Mouse (Mus musculus) hindbrain, postnatal 0 days (tissue): ENCODE data around the gene Fam155a. TPM values are rescaled to one million over a fixed set of nuclear protein-coding genes. Genes with fewer than 3 reads are reported as not detected.

Experiments used
- ATAC-seq: fragments of 200-750 bp; cut with Nextera tagmentation; 2 replicates; pipeline ENCODE4 v1.8.0; 2017; ENCODE audit warnings: mild to moderate bottlenecking, moderate TSS enrichment, moderate library complexity
- DNase-seq: peaks from one replicate; pipeline ENCODE4 v3.0.0-alpha.2; 2015; ENCODE audit warnings: low spot score
- H3K27ac ChIP-seq: fragments of 300-500 bp; sonication (generic); 2 replicates; pipeline ENCODE4 v1.5.1; 2014; ENCODE audit warnings: mild to moderate bottlenecking
- H3K27me3 ChIP-seq: fragments of 300-500 bp; sonication (generic); 2 replicates; pipeline ENCODE4 v1.6.1; 2014; ENCODE audit warnings: low read length, mixed read lengths; ENCODE audit not compliant: insufficient read depth
- H3K36me3 ChIP-seq: fragments of 300-500 bp; sonication (generic); 2 replicates; pipeline ENCODE4 v1.6.1; 2014; ENCODE audit warnings: low read length, mixed read lengths; ENCODE audit not compliant: insufficient read depth
- H3K4me1 ChIP-seq: fragments of 300-500 bp; sonication (generic); 2 replicates; pipeline ENCODE4 v1.6.1; 2014; ENCODE audit warnings: antibody characterized with exemption, low read length, mixed read lengths; ENCODE audit not compliant: insufficient read depth
- H3K4me2 ChIP-seq: fragments of 300-500 bp; sonication (generic); 2 replicates; pipeline ENCODE4 v1.6.1; 2014; ENCODE audit warnings: low read depth, mild to moderate bottlenecking, low read length, moderate library complexity, mixed read lengths
- H3K4me3 ChIP-seq: fragments of 300-500 bp; sonication (generic); 2 replicates; pipeline ENCODE4 v1.5.1; 2014; ENCODE audit warnings: low read length
- H3K9ac ChIP-seq: fragments of 300-500 bp; sonication (generic); replicated peaks from 2 replicates; pipeline ENCODE4 v1.6.1; 2014; ENCODE audit warnings: mild to moderate bottlenecking, low read length, moderate library complexity, mixed read lengths
- H3K9me3 ChIP-seq: fragments of 300-500 bp; sonication (generic); 2 replicates; pipeline ENCODE4 v1.6.1; 2016; ENCODE audit warnings: low read length, mixed read lengths
- CTCF ChIP-seq: IDR thresholded peaks from 2 replicates; pipeline ENCODE4 v1.5.1; 2016; ENCODE audit warnings: antibody characterized with exemption, control low read depth, low read depth
- WGBS: fragments of 180-500 bp; shearing (Covaris S2); extraction: QIAGEN DNeasy Blood & Tissue Kit; methylation state at CpG from one replicate; pipeline ENCODE4 v1.1.7; 2014; 5-methylcytosine and 5-hydroxymethylcytosine counted together
- polyA plus RNA-seq: library from polyadenylated mRNA; unstranded; fragments of >200 nt; fragmentation: Nextera tagmentation; extraction: Ambion mirVana; gene quantifications from 2 replicates; pipeline ENCODE4 v1.2.1, GENCODE M21; 2015
- total RNA-seq: library from RNA; depleted of rRNA; stranded (reverse); fragments of >200 nt; gene quantifications from 2 replicates; pipeline ENCODE4 v1.2.3, GENCODE M21; 2014

The Fam155a gene
- total and polyA plus RNA-seq, 2 experiments from 2014 or later, result 34.0 to 117 TPM

DNA sequence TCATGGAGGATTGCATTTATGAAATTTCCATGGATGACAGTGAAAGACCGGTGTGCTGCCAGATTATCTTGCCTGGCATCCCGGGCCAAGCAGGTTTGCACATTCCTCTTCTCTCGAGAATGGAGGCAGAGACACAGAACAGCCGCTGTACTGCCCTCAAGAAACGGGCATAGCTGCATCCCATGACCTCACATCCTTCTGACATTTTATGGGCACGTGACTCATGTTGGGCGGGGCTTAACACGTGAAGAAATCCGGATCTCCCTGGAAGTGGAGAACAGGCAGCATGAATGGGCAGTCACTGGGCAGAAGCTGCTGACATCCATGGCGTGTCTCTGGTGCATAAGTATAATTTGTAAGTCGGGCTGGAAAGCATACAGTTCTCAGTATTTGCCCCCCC is 29.0 kb upstream of the Fam155a start:
- H3K4me2 ChIP-seq, result no peak overlapping the region
- TF ChIP-seq CTCF, result no peak
- H3K4me1 ChIP-seq, result no peaks in the 10 kb centered on the region
- no peak for ATAC-seq
- no peaks in the 10 kb centered on the region for H3K36me3 ChIP-seq
- H3K27me3 ChIP-seq, result no peaks in the 10 kb centered on the region
- no peaks in the 10 kb centered on the region for H3K9me3 ChIP-seq
- H3K4me3 ChIP-seq, result no peak overlapping the region
- no peak overlapping the region for H3K27ac ChIP-seq
- 87% methylated on average over 11 of the region's 11 CpGs for WGBS
- DNase-seq, result no peak
- H3K9ac ChIP-seq, result no peak overlapping the region

DNA sequence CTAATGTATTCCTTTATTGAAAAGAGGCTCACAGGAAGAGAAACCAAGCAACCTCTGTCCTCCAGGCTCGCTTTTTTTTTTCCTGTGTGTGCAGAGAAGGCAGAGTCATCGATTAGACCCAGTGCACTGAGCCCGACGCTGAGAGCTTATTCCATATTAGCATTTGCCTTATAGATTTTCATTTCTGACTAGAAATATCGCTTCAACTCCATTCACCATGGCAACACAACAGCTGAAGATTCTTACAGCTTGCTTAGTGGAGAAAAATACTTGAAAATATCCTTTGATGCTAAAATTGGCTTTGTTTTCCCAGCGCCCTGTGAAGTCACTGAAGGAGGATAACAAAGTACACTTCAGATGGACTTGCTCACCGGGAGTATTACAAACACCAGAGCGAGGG is 26.6 kb upstream of the Fam155a start:
- DNase-seq, result no peak
- no peak overlapping the region for H3K4me2 ChIP-seq
- H3K9me3 ChIP-seq, result no peaks in the 10 kb centered on the region
- no peaks in the 10 kb centered on the region for H3K36me3 ChIP-seq
- H3K27ac ChIP-seq, result no peak overlapping the region
- ATAC-seq, result no peak
- WGBS, result 68% methylated on average over 8 of the region's 8 CpGs
- TF ChIP-seq CTCF, result no peak
- H3K4me1 ChIP-seq, result no peaks in the 10 kb centered on the region
- H3K4me3 ChIP-seq, result no peak overlapping the region
- H3K27me3 ChIP-seq, result no peaks in the 10 kb centered on the region
- H3K9ac ChIP-seq, result no peak overlapping the region

DNA sequence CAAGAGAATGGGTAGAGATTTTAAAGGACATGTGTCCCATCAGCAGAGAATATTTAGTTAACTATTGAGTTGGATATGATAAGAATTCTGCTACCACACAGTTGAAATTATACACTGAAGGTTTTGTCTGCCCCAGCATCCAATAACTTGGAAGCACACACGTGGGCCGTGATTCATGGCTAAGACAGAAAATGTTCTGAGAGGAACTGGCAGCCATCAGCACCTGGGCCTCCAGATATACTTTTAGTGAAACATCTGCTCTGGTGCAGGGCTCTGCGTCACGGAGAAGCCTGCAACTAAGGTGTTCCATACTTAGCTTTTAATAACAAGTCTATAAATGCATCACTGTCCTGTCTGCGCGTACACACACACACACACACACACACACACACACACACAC is 24.8 kb upstream of the Fam155a start:
- TF ChIP-seq CTCF, result no peak
- WGBS, result 85% methylated on average over 6 of the region's 6 CpGs
- Histone ChIP-seq H3K36me3 (no peaks in the 10 kb centered on the region), H3K9ac (no peak overlapping the region), H3K4me1 (no peaks in the 10 kb centered on the region), H3K9me3 (no peaks in the 10 kb centered on the region), H3K4me2 (no peak overlapping the region), H3K27ac (no peak overlapping the region), H3K27me3 (no peaks in the 10 kb centered on the region), H3K4me3 (no peak overlapping the region)
- DNase-seq (no peak), ATAC-seq (no peak)

DNA sequence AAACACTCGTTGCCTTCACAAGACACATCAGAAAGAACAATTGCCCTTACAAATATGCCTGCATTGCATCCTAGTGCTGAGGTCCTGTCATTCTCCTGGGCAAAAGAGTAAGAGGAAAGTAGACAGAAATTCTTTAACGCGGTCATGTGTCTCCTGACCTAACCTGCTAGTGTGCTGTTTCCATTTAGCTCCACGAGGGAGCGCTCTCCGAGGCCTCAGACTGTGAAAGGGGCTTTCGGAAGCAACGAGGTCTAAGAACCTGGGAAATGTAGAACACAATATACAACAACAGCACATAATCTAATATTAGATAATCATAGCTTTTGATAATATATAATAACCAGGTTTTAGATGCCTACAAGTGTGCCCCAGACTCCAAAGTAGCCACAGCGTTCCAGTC is 22.4 kb upstream of the Fam155a start:
- Histone ChIP-seq H3K4me2 (no peak overlapping the region), H3K27ac (no peak overlapping the region), H3K4me3 (no peak overlapping the region), H3K27me3 (no peaks in the 10 kb centered on the region), H3K4me1 (no peaks in the 10 kb centered on the region), H3K9ac (no peak overlapping the region), H3K9me3 (no peaks in the 10 kb centered on the region), H3K36me3 (no peaks in the 10 kb centered on the region)
- WGBS, result 64% methylated on average over 9 of the region's 9 CpGs
- ATAC-seq, result no peak
- DNase-seq, result no peak
- peak; percentile 36; the same call in 1 of the 2 replicates for TF ChIP-seq CTCF

DNA sequence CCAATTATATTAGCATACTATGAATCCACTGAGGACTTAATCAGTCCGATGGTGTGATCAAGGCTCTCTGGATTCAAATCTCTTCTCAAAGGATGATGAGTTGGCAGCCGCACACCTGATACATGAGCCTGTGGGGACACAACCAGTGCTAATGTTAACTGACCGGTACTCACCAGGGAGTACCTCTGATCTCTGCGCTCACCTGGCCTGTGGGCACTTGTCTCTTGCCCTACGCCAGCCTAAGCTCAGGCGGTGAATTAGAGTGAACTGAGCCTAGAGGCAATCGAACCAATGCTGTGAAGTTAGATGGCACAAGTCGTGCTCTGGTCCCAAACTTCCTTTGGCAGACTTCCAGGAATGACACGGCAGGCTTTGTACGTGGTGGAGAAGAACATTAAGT is 9.4 kb upstream of the Fam155a start:
- Histone ChIP-seq H3K4me3 (no peak overlapping the region), H3K9me3 (no peaks in the 10 kb centered on the region), H3K36me3 (no peaks in the 10 kb centered on the region), H3K27me3 (no peaks in the 10 kb centered on the region), H3K27ac (no peak overlapping the region), H3K4me2 (no peak overlapping the region), H3K4me1 (no peaks in the 10 kb centered on the region), H3K9ac (no peak overlapping the region)
- 67% methylated on average over 10 of the region's 10 CpGs for WGBS
- DNase-seq (peak; percentile 21), ATAC-seq (no peak)
- TF ChIP-seq CTCF, result no peak

DNA sequence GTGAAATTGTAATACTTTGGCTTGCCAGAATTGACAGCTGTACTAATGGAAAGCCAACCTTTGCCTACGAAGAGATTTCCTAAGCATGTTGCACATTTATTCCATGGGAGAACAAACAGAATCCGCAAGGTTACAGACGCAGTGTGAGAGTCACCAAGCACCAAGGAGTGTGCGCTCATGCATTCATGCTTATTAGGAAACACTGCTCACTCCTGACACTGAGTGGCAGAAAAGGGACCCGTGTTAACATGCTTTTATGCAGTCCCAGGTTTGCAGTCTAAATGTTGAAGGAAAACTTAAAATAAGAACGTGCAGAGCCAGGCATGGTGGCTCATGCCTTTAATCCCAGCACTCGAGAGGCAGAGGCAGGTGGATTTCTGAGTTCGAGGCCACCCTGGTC is 7.2 kb upstream of the Fam155a start:
- Histone ChIP-seq H3K9me3 (no peaks in the 10 kb centered on the region), H3K9ac (no peak overlapping the region), H3K27me3 (no peaks in the 10 kb centered on the region), H3K4me2 (no peak overlapping the region), H3K4me3 (no peak overlapping the region), H3K4me1 (no peaks in the 10 kb centered on the region), H3K27ac (no peak overlapping the region), H3K36me3 (no peaks in the 10 kb centered on the region)
- TF ChIP-seq CTCF, result peak; percentile 46
- no peak for ATAC-seq
- DNase-seq, result peak; percentile 56
- WGBS, result 37% methylated on average over 8 of the region's 8 CpGs

DNA sequence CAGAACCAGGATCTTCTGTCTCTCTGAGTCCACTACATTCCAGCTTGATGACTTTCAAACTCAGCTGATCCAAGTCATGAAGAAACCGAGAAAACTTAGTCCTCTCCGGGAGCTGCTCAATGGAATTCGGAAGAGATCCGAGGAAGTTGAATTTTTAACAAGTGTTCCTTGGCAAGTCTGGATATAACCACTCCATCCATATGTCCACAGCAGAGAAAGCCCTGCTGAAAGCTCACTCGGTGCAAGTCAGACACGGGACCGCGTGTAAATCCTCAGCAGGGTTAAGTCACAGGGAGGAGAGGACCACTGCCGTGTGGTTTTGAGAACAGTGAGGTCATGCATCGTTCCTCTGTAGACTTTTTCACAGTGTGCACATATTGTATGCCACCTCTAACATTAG is 5.9 kb upstream of the Fam155a start:
- Histone ChIP-seq H3K27me3 (no peaks in the 10 kb centered on the region), H3K4me1 (no peaks in the 10 kb centered on the region), H3K9me3 (no peaks in the 10 kb centered on the region), H3K36me3 (no peaks in the 10 kb centered on the region), H3K4me2 (no peak overlapping the region), H3K9ac (no peak overlapping the region), H3K27ac (no peak overlapping the region), H3K4me3 (no peak overlapping the region)
- 84% methylated on average over 10 of the region's 10 CpGs for WGBS
- TF ChIP-seq CTCF, result no peak
- no peak for DNase-seq
- no peak for ATAC-seq
